Mouse (Mus musculus): ENCODE results near the gene Cbx5. TPM values are rescaled to one million over a fixed set of nuclear protein-coding genes. Genes with fewer than 3 reads are reported as not detected.
A peak's percentile ranks its signal among the peaks of the same experiment; 100 is the strongest.
"Not testable (repeated sequence)": the region's sequence is repeated elsewhere in the genome, so short reads cannot be mapped to it uniquely, and the experiment has no call there.

Gene Cbx5
- total RNA-seq, 1 experiment from 2014 or later = 261 TPM

DNA sequence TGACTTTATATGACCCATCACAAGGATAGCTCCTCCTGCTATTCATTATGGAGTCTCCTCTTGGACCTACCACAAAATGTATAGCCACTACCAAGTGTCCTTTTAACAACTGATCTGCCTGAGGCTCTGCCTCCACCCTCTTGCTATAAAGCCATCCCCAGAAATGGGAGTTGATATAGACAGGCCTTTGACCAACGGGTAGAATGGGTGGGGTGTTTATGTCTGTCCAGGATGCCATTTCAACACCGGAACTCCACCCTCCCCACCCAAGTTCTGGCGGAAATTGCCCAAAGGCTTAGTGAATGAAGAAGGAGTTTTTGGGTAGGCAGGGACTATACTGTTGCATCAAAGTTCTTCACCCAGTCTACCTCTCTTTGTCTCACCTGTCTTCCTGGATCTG lies 13.0 kb upstream of the Cbx5 start:
- ATAC-seq (replicated peaks; ENCODE audit: low read depth, poor library complexity, severe bottlenecking) = peak; percentile 30

- no peak; the same call in 1 of the 2 replicates for ATAC-seq (replicated peaks; ENCODE audit: low read depth, poor library complexity, severe bottlenecking)
These were observed 12.0 kb upstream of the Cbx5 start for GRCm38 (mm10) chr15:103251595-103251994.

- ATAC-seq (replicated peaks; ENCODE audit: low read depth, poor library complexity, severe bottlenecking) = peak; percentile 30; the same call in 1 of the 2 replicates
These were observed 10.7 kb upstream of the Cbx5 start for GRCm38 (mm10) chr15:103250195-103250740.

- not testable (repeated sequence) for ATAC-seq (replicated peaks; ENCODE audit: low read depth, poor library complexity, severe bottlenecking)
These were observed 9.9 kb upstream of the Cbx5 start for GRCm38 (mm10) chr15:103249511-103249910.

DNA sequence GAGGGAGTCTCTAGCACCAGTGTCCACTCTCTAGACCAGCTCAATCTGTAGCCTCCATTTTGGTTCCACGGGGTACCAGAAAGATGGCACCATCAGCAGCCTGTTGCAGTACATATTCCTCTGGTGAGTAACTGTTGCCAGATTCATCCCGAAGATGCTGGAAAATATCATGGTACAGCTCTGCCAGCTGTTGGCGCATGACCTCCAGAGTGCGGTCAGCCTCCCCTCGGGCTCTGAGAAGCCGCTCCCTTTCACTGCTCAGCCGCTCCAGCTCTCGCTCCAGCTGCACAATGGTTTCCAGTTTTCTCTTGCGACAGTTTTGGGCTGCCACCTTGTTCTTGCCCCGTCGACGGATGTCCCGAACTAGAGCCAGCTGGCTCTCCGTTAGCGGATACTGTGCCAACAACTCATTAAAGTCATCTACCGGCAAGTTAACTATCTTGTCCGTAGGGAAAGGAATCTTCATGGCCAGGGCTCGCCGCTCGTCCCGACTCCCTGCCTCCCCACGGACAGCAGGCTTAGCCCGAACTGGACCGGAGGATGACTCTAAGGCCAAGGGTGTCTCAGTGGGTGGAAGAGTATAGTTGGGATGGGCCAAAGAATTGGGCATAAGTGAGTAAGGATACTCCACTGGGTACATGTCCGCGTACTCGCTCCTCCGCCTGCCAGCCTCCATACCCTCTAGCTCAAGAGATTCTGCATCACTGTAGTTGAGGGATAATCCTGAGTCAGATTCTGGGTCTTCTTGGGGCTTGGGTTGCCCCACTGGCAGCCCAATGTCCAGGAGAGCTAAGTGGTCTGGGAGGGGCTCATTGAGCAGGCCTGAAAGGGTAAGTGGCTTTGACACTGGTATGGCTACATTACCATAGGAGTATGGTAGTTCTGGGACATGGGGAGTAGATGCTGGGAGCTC lies 9.0 kb upstream of the Cbx5 start:
- no peak for ATAC-seq (replicated peaks; ENCODE audit: low read depth, poor library complexity, severe bottlenecking)

DNA sequence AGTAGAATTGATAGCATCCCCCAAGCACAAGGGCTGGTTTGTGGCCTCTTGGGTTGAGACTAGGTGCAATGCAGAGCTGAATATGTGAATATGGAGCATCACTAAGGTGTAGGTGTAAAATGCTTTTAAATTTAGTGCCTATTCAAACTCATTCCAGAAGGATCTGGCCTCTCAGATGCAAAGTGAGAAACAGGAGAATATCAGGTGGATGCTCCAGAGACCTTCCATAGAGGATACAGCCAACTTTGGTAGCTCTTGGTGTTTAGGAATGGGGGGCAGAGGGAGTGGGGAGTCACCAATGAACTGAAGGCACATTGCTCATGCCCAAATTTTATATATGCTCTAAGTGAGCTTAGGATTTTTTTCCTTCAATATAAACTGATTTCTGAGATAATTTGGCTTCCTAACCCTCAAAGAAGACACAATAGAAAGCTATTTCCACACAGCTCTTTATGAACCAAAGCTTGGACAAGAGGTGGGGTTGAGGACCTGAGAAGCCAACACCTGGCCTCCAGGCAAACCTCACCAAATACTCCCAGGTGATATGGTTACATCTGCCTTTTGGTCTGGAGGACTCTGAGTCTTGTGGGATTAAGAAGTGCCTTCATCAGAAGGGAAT lies 8.3 kb upstream of the Cbx5 start:
- no peak for ATAC-seq (replicated peaks; ENCODE audit: low read depth, poor library complexity, severe bottlenecking)

GRCm38 (mm10) chr15:103247078-103247781 lies 7.6 kb upstream of the Cbx5 start:
- no peak for ATAC-seq (replicated peaks; ENCODE audit: low read depth, poor library complexity, severe bottlenecking)

DNA sequence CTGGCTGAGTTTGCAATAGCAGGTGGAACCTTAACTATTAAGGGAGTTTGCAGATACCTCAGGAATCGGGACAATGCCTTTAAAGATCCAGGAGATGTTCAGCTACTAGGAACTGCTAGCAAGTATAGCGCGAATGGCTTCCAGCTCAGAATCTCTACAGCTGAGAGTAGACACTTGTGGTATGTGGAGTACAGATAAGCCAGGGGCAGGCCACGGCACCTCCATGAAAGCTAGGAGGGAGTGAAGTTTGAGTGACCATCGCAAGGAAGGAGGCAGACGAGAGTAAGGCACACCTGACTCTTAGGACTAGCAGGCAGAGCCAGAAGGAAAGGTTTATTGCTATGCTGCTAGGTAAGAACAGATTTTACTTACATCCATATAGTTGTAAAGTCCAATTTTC lies 6.0 kb upstream of the Cbx5 start:
- no peak for ATAC-seq (replicated peaks; ENCODE audit: low read depth, poor library complexity, severe bottlenecking)

GRCm38 (mm10) chr15:103242885-103243284 lies 3.3 kb upstream of the Cbx5 start:
- no peak for ATAC-seq (replicated peaks; ENCODE audit: low read depth, poor library complexity, severe bottlenecking)

DNA sequence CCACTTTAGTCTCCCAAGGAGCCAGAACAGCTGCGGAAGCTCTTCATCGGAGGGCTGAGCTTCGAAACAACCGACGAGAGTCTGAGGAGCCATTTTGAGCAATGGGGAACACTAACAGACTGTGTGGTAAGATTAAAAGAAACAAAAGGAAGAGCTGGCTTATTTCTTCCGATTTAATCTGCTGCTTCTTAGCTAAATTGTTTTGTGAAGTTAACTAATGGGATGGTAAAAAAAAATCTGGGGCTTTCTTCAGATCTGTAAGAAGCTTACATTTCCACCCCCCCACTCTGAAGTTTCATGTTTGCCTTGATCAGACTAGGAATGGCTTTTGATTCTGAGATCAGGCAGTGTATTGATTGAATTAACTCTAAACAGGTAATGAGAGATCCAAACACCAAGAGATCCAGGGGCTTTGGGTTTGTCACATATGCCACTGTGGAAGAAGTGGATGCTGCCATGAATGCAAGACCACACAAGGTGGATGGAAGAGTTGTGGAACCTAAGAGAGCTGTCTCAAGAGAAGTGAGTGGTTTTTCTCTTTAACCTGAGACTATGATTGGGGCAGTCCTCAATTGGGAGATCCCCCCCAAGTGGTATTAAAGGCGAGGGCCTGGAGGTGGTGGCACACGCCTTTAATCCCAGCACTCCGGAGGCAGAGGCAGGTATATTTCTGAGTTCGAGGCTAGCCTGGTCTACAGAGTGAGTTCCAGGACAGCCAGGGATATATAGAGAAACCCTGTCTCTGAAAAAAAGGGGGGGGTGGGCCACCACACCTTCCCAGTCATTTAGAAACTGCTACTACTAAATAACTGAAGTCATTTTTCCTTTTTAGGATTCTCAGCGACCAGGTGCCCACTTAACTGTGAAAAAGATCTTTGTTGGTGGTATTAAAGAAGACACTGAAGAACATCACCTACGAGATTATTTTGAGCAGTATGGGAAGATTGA lies 1.7 kb upstream of the Cbx5 start:
- not testable (repeated sequence) for ATAC-seq (replicated peaks; ENCODE audit: low read depth, poor library complexity, severe bottlenecking)

DNA sequence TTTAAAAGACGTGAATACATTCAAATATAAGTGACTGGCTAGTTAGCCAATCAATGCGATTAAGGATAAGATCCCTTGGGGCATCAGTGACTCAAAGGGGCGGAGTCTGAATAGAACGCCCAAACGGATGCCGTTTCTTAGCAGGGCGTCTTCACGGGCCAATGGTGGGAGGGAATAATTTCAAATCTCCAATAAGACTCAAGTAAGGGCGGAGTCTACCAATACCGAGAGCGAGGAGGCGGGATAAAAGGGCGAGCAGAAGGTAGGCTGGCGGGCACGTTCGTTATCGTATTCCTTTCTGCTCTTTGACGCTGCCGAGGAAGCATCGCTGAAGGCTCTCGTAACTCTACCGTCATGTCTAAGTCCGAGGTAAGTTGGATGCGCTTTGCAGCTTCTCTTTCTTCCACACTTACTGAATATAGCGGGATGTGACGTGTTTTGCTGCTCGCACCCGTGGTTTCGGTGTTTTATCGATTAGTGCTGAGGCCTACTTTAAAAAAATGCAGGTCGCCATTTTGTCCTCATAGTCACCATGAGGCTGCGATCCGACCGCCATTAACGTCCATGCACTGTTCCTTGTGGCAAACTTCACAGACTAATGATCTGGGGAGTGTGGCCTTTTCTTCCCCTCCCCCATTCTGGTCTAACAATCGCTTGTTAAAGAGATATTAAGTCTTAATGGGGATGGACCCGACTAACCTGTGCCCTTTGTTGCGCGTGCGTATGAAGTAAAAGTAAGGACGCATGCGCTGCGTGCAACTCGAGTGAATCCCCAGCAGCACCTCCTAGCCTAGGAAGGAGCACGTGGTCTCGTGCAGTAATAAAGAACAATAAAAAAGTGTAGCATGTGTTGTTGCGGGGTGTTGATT lies 778 bp upstream of the Cbx5 start, which contains the start of gene Hnrnpa1:
Gene Hnrnpa1 (plus strand): TSS at position 273 of the 869 bp plus-strand sequence.
- peak; percentile 74 for ATAC-seq (replicated peaks; ENCODE audit: low read depth, poor library complexity, severe bottlenecking)

DNA sequence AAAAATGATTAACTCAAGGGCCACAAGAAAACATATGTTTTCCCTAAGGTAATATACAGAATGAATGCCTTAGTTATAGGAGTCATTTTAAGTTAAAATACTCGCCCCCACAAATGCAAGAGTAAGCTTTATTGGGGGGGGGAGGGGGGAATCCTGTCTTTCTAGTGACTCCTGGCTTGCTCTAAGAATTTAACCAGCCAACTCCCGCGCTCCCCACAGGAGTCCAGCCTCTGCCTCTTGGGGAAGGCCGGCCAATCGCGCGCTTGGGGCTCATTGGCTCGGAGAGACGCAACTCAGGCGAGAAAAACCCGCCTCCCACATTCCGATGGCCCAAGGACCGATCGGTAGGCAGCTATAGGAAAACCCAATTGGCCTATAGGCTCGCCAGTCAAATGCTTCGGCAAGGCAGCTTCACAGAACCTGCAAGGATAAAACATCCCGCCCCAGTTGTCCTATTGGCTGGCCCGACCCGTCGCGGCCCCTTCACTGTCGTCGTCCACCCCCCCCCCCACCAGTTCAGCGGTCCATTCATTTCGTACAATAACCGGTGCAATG lies 409 bp downstream of the Cbx5 start:
- peak; percentile 75 for ATAC-seq (replicated peaks; ENCODE audit: low read depth, poor library complexity, severe bottlenecking)

DNA sequence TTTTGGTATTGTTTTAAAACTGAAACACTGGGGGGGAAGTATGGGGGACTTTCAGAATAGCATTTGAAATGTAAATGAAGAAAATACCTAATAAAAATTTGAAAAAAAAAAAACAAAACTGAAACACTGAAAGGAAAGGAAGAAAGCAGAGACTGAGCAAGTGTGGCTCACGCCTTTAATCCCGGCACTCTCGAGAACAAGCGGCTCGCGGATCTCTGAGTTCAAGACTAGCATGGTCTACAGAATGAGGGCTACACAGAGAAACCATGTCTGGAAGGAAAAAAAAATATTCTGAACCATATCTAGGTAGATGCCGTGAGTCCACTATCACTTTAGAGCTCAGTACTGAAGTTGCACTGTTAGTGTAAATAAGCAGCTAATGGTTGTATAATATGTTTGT lies 2.3 kb downstream of the Cbx5 start:
- ATAC-seq (replicated peaks; ENCODE audit: low read depth, poor library complexity, severe bottlenecking) = no peak

GRCm38 (mm10) chr15:103233119-103233518 lies 6.5 kb downstream of the Cbx5 start:
- ATAC-seq (replicated peaks; ENCODE audit: low read depth, poor library complexity, severe bottlenecking) = no peak

GRCm38 (mm10) chr15:103228904-103229303 lies 10.7 kb downstream of the Cbx5 start:
- ATAC-seq (replicated peaks; ENCODE audit: low read depth, poor library complexity, severe bottlenecking) = no peak

GRCm38 (mm10) chr15:103227572-103227971 lies 12.0 kb downstream of the Cbx5 start:
- ATAC-seq (replicated peaks; ENCODE audit: low read depth, poor library complexity, severe bottlenecking) = no peak

DNA sequence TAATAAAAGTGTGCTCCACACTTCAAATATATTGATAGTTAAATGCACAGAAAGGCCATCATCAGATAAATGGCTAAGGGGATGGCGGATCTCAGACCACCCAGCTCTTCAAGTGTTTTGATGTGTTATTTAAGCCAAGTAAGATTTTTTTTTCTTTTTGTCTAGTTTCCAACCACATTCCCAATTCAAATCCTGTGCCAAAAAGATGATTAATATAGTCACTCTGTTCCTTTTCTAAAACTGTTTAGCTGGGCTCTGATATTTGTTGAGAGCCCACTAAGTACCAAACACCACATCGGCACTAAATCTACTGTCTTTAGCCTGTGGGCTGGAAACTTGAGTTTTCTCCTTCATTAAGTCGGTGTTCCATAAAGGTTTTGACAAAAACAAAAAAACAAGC lies 12.6 kb downstream of the Cbx5 start:
- no peak for ATAC-seq (replicated peaks; ENCODE audit: low read depth, poor library complexity, severe bottlenecking)

DNA sequence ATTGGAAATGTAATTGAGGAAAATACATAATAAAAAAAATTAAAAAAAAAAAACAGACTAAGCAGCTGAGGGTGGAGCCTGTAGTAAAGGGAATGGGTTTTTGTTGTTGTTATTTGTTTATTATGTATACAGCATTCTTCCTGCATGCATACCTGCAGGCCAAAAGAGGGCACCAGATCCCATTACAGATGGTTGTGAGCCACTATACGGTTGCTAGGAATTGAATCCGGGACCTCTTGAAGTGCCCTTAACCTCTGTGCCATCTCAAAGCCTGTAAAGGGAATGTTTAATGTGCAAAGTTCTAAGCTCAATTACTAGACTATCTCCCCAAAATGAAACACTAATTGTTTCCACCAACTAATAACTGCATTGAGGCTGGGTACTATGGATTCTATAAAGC lies 15.5 kb downstream of the Cbx5 start:
- ATAC-seq (replicated peaks; ENCODE audit: low read depth, poor library complexity, severe bottlenecking) = no peak

All from common myeloid progenitor, adult 5-6 weeks (primary cell).